Mouse (Mus musculus): ENCODE measurements around the gene Cpsf3.

The Cpsf3 gene

DNA sequence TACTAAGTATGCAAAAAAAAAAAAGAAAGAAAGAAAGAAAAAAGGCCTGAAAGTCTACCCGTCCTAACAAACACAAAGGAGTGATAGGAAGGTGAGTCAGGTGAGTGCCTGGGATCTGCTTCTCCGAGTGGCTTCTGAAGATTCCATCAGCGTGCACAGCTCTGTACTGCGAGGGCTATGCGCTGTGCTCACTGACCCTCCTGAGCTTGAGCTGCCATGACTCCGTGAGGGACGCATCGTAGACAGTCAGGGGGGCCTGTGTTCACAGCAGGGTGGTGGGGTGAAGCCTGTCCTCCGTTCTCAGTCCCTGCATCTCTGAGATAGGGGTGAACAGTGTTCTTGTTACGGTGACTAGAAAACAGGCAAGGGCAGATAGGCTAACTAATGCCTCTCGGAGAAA lies 13.7 kb downstream of the Cpsf3 start:
- DNase-seq: no peak

DNA sequence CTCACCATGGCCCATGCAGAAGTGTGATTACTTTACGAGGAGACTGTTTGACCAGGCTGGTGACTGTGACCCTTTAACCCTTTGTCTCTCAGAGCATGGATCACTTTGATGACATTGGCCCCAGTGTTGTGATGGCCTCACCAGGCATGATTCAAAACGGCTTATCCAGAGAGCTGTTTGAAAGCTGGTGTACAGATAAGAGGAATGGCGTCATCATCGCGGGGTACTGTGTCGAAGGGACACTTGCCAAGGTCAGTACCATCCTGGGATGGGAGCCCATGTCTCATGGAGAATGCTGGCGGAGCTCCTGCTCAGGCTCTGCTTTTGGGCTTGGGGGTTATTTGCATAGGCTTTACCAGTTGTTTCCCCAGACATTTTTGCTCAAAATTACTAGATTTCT lies 16.1 kb downstream of the Cpsf3 start:
- no peak for DNase-seq

DNA sequence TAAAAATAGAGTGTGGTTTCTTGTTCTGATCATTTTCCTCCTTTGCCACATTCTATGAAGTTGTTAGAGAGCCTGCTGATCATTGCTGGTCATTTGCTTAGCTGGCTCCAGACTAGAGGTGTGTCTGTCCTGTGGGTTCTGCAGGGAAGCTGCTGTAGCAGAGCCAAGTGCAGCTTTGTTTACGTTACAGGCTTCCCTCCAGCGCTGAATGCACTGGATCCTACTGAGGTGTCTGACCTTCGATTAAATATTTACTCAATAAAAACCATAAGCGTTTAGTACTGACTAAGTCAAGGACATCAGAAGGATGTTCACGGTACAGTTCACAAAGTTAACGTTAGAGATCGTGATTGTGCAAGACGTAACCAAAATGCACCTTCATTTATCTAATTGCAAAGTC lies 16.7 kb downstream of the Cpsf3 start:
- no peak for DNase-seq

DNA sequence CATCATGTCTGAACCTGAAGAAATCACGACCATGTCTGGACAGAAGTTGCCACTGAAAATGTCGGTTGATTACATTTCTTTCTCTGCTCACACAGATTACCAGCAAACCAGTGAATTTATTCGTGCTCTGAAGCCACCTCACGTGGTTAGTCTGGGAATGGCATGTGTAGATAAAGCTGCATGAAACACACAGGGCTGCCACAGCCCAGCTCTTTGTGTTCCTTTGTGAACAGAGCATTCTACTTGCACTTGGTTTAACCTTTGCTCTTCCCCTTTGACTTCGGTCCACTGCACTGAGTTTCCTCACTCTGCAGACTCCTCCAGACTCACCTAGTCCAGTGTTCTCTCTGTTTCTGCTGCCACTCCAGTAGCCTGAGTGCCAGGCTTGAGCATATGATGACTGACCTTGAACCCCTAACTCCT lies 17.2 kb downstream of the Cpsf3 start:
- DNase-seq: no peak

DNA sequence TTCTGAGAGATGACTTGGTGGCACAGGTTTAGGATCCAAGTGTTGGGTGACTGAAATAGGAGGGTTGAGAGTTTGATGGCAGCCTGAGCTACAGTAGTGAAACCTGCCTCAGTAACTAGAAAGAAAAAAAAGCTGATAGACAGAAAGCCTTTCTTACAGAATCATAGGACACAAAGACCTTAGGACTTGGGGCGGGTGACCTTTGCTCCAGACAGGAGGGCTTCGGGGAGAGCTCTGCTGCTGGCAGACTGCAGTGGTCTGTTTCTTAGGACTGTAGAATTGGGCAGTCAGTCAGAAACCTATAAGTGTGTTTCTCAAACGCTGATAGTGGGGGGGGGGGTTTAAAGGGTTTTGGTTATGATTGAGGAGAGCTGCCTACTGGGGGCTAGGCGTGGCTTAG lies 20.6 kb downstream of the Cpsf3 start:
- no peak for DNase-seq

DNA sequence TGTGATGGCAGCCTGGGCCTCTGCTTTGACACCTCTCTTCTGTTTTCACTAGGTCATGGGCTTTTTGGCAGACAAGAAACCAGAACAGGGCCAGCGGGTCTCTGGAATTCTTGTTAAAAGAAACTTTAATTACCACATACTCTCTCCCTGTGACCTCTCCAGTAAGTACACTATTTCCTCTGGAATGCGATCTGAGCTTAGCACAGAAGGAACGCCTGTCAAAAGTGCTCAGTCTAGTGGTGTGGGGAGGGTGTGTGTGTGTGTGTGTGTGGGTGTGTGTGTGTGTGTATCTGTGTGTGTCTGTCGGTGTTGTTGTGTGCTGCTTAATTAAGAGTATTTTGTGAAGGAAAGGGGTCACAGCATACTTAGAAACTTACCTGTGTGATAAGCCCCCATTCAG lies 21.5 kb downstream of the Cpsf3 start:
- no peak for DNase-seq

DNA sequence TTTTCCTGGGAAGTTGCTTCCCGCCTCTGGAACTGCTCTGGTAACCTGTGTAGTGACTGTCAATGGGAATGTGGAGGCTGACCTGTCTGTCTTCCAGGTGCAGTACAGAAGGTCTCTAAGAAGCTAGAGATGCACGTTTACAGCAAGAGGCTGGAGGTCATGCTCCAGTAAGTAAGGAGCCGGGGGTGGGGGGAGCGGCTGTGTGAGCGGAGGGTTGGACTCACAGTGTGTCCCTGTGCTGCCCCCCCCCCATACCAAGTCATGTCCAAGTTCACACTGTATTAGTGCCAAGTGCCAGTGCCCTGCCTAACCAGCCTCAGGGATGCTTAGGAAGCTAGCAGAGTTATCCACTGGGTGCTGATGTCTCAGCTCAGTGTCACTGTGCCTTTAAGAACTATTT lies 27.0 kb downstream of the Cpsf3 start:
- no peak for DNase-seq

DNA sequence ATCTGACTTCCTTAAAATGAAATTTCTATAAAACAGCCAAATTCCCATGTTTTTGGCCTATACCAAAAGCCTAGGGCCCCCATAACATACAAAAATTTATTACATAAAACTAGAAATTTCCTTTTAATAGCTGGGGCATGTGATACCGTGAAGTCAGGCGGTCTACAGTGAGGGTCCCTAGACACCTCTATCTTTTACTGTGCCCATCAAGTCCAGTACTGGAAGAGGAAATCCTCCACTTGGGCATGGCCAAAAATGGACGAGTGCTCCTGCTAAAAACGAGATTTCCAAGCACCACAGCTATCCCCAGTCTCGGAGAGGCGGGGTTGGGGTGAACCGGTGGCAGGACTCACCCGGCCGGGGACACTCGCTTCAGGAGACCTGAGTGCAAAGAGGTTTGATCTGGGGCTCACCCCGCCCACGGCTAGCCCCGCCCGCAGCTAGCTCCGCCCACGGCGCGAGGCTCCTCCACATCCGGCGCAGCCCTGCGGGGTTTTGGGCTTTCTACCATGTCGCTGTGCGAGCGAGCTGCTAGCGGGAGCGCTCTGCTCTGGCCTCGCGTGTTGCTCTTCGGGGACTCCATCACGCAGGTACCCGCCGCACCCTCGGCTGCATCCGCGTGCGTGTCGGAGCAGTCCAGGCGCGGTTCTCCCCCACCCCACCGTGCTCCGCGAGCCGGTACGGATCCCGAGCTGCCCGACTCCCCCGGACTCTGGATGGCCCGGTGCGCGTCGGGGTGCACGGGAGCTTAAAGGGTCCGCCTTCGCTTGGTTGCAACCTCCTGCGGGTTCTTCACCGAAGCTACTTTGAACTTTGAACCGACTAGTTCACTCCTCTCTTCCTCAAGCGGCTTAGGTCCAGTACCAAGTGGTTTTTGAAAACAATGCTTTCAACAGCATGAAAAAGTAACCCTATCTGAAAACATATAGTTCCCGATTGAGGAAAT lies 31.0 kb downstream of the Cpsf3 start, which contains the start of gene Iah1:
Gene Iah1, plus strand, starts transcription at position 467 of the 946 bp plus-strand sequence.
- DNase-seq: peak; percentile 79 to 85

DNA sequence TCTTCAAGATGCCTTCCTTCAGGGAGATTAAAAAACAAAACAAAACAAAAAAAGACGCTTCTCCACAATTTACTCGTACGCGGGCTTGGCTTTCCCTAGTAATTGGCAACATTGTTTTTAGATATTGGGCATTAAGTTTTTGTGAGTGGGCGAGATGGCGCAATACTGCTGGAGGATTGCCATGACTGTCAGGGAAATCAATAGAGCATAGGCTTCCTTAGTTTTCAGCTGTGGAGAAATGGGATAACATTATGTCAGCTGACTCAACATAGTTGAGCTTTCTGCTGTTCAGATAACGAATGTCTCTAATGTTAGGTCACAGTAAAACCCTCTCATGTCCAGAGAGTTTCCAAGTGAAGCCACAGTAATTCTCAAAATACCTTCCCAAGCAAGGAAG lies 31.7 kb downstream of the Cpsf3 start:
- DNase-seq: peak in 1 of 2 experiments; percentile 16

DNA sequence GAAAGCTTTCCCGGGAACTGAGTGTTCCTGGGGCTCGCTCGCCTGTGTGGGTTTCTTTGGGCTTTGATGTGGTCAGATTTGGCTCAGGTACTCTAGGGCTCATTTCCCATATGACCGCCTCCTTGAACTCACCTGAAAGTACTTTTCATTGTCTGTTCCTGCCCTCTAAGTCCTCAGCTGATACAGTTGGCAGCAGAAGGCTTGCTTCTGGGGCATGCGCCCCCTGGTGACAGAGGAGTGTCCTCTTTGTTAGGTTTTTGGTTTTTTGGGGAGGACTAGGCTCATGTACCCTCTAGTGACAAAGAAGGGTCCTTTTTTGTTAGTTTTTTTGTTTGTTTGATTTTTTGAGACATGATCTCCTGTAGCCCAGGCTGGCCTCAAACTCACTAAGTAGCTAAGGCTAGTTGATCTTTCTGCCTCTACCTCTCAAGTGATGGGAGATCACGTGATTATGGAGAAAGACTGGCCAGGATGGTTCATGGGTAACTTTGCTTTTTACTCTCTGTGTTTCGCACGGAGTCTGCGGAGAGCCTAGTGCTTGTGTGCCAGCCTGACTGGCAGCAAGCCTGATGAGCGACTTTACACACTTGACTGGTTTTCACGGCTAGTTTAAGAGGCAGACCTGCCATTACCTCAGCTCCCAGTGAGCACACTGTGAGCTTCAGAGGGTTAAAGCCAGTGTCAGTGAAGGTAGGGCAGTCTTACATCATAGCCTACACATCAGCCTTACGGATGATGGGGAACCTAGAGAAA lies 33.1 kb downstream of the Cpsf3 start:
- peak; percentile 67 to 74 for DNase-seq

DNA sequence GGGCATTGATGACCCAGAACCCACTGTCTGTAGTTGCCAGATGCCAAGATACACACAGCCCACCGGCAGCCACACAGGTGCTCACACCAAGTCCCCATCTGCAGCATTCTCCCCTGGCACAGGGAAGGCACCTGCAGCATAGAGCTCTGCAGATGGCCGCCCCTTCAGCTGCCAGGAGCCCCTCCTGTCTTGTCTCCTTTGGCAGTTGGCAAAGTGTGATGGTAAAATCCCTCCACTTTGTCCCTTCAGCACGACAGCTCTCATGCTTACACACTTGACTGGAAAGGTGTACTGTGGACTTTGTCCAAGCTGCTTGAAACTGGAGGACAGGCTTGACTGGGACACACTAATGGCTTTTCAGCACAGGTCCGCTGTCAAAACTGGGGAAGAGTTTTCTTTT lies 35.1 kb downstream of the Cpsf3 start:
- DNase-seq: peak; percentile 21 to 44

DNA sequence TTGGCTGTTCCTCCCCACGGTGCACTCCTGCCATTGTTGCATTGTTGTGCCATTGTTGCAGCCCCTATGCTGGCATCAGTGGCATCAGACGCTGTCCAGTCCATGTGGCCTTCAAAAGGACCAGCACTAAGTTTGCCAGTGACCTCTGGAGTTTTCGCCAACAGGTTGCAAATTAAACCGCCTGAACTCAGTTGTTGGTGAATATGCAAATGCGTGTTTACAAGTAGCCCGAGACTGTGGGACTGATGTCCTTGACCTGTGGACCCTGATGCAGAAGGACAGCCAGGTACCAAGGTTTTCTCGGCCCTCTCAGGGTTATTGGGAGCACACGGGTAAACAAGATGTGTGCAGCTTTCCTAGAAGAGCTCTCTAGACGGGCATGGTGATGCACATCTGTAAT lies 36.0 kb downstream of the Cpsf3 start:
- DNase-seq: no peak

DNA sequence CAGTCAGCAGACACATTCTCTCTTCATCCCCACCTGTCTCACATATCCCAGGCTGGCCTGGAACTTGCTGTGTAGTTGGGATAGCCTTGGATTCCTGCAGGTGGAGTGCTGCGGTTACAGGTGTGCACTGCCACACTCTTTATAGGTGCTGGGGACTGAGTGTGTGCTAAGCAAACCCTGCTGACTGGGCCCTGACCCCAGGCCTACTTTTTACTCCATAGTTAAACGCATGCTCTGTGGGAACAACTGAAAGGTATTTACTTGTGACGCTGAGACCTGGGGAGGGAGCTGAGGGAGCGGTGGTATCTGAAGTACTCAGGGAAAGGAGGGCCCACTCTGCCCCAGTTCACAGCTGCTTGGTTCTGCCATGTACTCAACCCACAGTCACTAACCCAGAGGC lies 37.1 kb downstream of the Cpsf3 start:
- DNase-seq: no peak

DNA sequence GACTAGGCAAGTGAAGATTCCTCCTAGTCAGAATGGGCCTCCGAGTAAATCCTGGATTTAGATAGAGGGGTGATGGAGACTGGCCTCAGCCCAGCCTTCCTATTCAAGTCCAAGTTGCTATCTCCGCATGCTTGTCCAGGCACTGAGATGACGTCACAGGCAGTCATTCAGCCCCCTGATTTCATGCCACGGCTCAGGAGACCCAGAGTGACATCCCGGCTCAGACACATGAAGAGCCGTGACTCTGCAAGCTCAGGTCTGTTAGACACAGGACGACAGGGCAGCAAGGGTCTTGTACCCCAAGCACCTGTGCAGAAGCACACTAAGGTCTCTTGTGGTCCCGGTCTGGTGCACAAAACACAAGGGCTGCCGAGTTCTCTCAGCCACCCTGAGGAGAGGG lies 37.7 kb downstream of the Cpsf3 start:
- no peak for DNase-seq

DNA sequence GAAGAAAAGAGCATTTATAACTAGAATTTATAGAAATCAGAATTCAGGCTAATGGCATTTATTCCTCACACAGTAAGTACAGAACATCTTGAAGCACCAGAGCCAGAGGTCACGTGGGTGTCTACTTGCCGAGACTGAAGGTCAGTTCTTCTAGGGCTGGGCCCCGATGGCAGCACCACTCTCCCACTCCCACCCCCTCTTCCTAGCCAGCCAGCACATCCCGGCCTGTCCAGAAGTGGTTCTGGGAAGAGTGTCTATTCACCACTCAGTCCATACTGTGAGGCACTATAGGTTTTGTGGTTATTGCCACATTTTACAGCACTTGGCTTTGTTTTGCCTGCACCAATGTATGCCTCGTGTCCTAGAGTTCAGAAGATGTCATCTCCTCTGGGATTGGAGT lies 38.9 kb downstream of the Cpsf3 start:
- no peak for DNase-seq

DNA sequence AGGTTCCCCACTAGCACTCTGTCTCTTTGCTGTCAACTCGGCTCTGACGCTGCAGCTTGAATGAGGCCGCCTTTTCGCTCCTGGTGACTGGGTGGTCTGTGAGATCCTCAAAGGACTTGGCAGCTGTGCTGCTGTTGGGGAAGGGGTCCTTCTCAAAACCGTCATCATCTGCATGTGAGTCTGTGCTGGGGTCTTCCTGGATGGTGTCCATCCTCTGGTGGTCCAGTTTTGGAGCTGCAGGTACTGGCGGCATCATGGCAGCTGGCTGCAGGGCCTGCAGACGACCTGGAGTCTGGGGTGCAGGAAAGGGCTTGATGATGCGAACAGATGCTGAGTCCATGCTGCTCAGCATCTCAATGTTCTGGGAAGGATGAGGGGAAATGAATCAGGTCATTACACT lies 40.1 kb downstream of the Cpsf3 start:
- DNase-seq: no peak

DNA sequence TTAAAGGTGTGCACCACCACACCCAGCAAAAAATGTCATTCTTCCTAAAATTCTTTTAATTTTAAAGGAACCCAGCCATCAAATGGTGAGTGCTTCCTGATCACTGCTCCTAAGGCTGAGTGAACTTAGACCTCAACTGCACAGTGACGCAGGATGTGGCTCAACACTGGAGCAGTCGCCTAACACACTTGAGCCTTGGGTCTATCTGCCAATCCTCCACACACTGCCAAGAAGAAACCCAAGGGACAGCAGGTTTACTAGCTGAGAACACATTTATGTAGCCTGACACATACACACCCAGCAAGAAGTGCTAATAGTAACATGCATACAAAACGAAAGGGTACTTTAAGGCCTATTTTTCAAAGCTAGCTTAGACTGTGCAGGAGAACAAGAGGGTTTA lies 41.1 kb downstream of the Cpsf3 start:
- DNase-seq: no peak

DNA sequence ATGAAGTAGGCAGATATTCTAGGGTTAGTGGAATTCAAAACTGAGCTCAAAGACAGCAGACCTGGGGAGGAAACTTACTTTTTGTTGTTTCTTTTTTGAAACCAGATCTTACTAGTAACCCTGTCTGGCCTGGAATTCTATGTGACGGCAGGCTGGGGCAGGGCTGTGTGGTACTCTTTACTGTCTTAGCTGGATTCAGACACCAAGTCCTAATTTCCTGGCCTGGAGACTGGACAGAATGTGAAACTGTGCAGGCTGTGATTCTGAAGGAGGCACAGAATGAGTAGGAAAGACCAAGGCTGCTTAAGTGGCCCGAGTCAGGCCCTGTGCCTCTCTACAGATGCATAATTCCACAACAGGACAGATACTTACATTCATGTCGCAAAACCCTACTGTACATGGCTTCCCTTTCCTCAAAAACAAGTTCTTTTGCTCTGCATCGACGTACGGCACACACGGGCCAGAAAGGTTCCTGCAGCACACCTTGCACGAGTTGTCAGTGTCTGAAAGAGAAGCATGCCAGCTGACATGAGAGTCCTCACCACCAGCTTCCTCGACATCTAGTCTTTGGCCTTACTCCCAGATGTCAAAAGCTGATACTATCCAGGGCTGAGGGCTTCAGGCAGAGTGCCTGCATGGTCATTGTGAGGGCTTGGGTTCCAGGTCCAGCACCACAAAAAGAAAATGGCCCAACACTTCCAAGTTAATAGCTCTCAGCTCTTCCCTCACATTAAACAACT lies 44.6 kb downstream of the Cpsf3 start:
- DNase-seq: no peak

DNA sequence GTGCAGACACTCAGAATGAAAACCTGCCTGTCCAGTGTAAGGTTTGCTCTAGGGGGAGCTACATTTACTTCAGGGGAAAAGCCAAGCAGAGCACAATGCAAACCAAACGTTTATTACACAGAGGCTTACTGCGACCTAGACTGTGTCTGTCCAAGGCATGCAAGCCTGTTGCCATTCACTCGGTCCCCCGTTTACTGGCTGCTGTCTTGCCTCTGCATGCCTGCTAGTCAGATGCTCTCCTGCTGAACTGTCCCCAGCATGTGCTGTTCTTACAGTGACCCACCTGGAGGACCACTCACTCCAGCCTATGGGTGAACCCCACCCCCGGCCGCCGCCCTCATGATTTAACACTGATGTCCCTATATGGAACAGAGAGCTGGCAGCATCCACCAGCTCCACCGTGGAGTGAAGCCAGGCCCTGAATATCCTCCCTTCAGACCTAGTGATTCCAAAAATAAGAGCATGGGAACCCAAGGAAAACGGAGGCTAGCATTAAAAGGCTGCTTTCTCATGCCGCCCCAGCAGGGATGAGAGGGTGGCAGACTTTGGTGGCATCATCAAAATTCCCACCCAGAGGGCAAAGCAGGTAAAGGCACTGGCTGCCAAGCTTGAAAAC lies 45.9 kb downstream of the Cpsf3 start:
- DNase-seq: no peak

DNA sequence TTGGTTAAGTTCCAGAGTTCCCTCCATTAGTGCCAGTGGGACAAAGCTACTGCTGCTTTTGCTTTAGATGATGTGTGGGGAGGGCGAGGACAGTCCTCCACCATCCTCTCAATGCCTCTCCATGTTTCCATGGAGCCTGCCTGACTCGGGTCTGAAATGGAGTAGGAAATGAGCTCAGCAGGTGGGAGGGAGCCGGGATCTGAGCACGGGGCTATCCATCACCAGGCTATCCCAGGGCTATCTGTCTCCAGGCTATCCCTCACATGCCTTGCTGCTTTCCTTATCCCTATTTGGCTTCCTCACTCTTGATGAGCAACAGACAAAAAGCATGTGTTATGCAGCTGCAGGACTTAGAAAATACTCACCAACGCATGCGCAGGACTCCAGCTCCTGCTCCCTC lies 46.5 kb downstream of the Cpsf3 start:
- DNase-seq: no peak

DNA sequence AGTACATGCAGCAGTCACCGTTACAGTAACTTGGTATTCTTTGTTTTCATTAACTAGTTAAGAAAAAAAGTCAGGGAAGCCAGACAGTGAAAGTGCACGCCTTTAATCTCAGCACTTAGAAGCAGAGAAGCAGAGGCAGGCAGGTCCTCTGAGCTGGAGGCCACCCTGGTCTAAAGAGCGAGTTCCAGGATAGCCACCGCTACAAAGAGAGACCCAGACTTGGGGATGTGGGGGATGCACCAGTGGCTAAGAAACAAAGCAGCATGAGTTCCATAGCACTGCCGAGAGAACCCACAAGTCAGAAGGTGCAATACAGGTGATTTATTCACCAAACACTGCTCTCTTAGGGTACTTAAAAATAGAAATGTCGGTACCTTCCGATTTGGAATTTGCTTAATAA lies 47.8 kb downstream of the Cpsf3 start:
- no peak for DNase-seq

DNA sequence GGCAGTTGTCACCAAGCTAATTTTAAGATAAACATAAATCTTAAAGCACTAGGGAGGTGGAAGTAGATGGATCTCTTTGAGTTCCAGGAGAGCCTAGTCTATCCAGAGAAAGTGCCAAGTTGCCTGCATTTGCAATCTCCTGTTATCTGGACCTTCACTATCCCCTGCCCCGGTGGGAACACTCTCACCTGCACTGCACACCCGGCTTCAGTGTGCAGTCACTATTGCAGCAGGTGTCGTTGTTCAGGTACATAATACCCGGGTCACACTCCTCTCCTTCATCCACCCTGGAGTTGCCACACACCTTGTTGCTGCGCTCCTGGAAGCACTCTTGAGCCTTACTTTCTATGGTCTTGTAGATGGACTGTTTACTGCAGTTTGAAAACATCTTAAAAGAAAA lies 48.6 kb downstream of the Cpsf3 start:
- DNase-seq: no peak

DNA sequence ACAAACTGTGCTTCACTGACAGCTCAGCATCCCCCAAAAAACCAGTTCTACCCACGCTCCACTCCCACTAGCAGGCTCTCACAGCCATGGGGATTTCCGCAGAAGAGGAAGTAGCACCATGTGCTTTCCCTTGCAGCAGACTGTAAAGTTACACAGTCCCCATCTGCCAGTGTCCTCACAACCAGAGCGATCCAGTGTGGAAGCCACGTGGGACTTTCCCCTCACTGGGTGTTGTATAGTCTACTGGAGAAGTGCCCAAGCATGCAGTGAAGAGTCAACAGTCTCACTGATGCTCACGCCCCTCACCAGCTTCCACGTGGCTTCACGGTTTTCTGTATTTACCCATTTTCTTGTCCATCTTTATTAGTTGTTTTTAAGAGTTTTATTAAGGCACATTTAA lies 50.7 kb downstream of the Cpsf3 start:
- no peak for DNase-seq

Data from cerebellum, postnatal 36 days (tissue).